In the genomic region with DNA sequence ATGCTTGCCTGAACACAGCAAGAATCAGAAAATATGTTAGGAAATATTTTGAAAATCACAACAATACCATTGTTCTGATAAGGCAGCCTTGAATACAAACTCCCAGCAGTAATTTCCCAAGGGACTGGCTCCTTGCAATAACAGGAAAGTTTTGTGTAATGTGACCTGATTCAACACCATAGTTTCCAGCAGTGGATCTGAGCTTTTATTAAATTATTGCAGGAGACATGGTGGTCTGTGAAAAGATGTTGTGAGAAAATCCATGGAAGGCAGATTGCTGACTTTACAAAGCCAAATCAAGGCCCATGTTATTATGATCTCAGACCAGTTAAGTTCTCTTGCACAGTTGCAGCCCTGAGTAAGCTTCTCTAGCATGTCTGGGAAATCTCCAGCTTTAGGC, we compare ENCODE assay signal across 20 mouse cellular contexts.
A peak's percentile ranks its signal among the peaks of the same experiment; 100 is the strongest.
DNase-seq lines count a peak whose midpoint lies in the region; ATAC-seq lines count a peak whose summit lies in the region.
"Had no signal": no experiment of that assay in that cellular context is flagged by ENCODE, and none has a peak within 500 bp of the region (broad histone marks: within the 10 kb centered on the region; RNA-seq: fewer than 3 reads in every experiment).

No protein-coding gene starts in this region.

- no peak overlapping the region for H3K4me2 ChIP-seq in embryonic facial prominence, embryonic 14.5 days (ENCODE audit: low read depth, low read length)
- H3K4me2 ChIP-seq: embryonic facial prominence, embryonic 12.5 days; forebrain, embryonic 13.5 days; heart, embryonic 13.5 days; hindbrain, embryonic 13.5 days had no signal

- H3K36me3 ChIP-seq in embryonic facial prominence, embryonic 14.5 days (ENCODE audit: control insufficient read depth, insufficient read depth, low read length), result no peaks in the 10 kb centered on the region
- no peaks in the 10 kb centered on the region for H3K36me3 ChIP-seq in hindbrain, embryonic 10.5 days
- H3K36me3 ChIP-seq: embryonic facial prominence, embryonic 12.5 days; G1E; heart, embryonic 13.5 days; hindbrain, embryonic 13.5 days had no signal

- ATAC-seq in embryonic facial prominence, embryonic 14.5 days (ENCODE audit: low read depth), result no peak
- ATAC-seq: CD4-positive, CD25-positive, alpha-beta regulatory T cell, adult 4 months; forebrain, embryonic 13.5 days; forebrain, postnatal 0 days; hindbrain, postnatal 0 days had no signal

- no peak overlapping the region for H3K9ac ChIP-seq in embryonic facial prominence, embryonic 14.5 days (ENCODE audit: low read depth, low read length)
- H3K9ac ChIP-seq: embryonic facial prominence, embryonic 12.5 days; forebrain, embryonic 13.5 days; forebrain, postnatal 0 days; heart, embryonic 13.5 days; hindbrain, embryonic 13.5 days had no signal

- H3K27ac ChIP-seq in embryonic facial prominence, embryonic 14.5 days (replicated peaks; ENCODE audit: low read depth, low read length), result no peak overlapping the region
- no peak overlapping the region for H3K27ac ChIP-seq in hindbrain, embryonic 10.5 days
- H3K27ac ChIP-seq: embryonic facial prominence, embryonic 12.5 days; forebrain, embryonic 13.5 days; heart, embryonic 13.5 days; hindbrain, embryonic 13.5 days; hindbrain, postnatal 0 days had no signal

- H3K27me3 ChIP-seq in embryonic facial prominence, embryonic 14.5 days (replicated peaks; ENCODE audit: control insufficient read depth, insufficient read depth, low read length), result no peaks in the 10 kb centered on the region
- H3K27me3 ChIP-seq in hindbrain, embryonic 10.5 days (ENCODE audit: insufficient read depth, poor library complexity, severe bottlenecking), result no peaks in the 10 kb centered on the region
- H3K27me3 ChIP-seq: embryonic facial prominence, embryonic 12.5 days; forebrain, embryonic 13.5 days; heart, embryonic 13.5 days; hindbrain, embryonic 13.5 days had no signal

- H3K4me3 ChIP-seq in embryonic facial prominence, embryonic 14.5 days (ENCODE audit: low read depth, low read length), result no peak overlapping the region
- H3K4me3 ChIP-seq in hindbrain, embryonic 10.5 days, result no peak overlapping the region
- H3K4me3 ChIP-seq: embryonic facial prominence, embryonic 12.5 days; forebrain, embryonic 13.5 days; heart, embryonic 13.5 days; hindbrain, embryonic 13.5 days had no signal

- DNase-seq in embryo, embryonic 11 days, result peak; percentile 9
- no peak for DNase-seq in embryo, embryonic 10 days (ENCODE audit: low spot score)
- peak; percentile 45 for DNase-seq in adipocyte (ENCODE audit: low spot score)
- DNase-seq in embryonic facial prominence, embryonic 14.5 days (ENCODE audit: low spot score), result peak; percentile 69
- no peak for DNase-seq in right cerebral cortex, postnatal 25 days
- no peak for DNase-seq in hindbrain, embryonic 10.5 days (ENCODE audit: low spot score)
- DNase-seq: B cell, adult 2 months; cerebellum, adult 18-20 months; cerebellum, adult 9-11 months; forebrain, postnatal 0 days; gastrocnemius, postnatal 14 days; heart, postnatal 4 days; kidney, adult 11 months had no signal

- no peaks in the 10 kb centered on the region for H3K4me1 ChIP-seq in embryonic facial prominence, embryonic 14.5 days (ENCODE audit: control insufficient read depth, insufficient read depth, low read length)
- H3K4me1 ChIP-seq in hindbrain, embryonic 10.5 days (replicated peaks), result no peaks in the 10 kb centered on the region
- H3K4me1 ChIP-seq: embryonic facial prominence, embryonic 12.5 days; forebrain, embryonic 13.5 days; heart, embryonic 13.5 days; hindbrain, embryonic 13.5 days had no signal

- H3K9me3 ChIP-seq in embryonic facial prominence, embryonic 14.5 days (ENCODE audit: control insufficient read depth, low read length), result no peaks in the 10 kb centered on the region
- H3K9me3 ChIP-seq in hindbrain, embryonic 10.5 days, result no peaks in the 10 kb centered on the region
- H3K9me3 ChIP-seq: embryonic facial prominence, embryonic 12.5 days; forebrain, embryonic 13.5 days; G1E; hindbrain, embryonic 13.5 days had no signal

Comparison
In these comparisons a context has a peak if more than half of its experiments do, and no peak if none do; other contexts are left out.
1. DNase-seq: peak in embryo, embryonic 11 days (single experiment), adipocyte (single experiment) and embryonic facial prominence, embryonic 14.5 days (single experiment); none in embryo, embryonic 10 days (single experiment), right cerebral cortex, postnatal 25 days (single experiment) and hindbrain, embryonic 10.5 days (single experiment).